Mouse (Mus musculus): Measurements from ENCODE around the gene Fam213b. TPM values are rescaled to one million over a fixed set of nuclear protein-coding genes. Genes with fewer than 3 reads are reported as not detected.

The Fam213b gene
- polyA plus RNA-seq, 2 experiments, result 5.8 to 9.3 TPM

GRCm38 (mm10) chr4:154852696-154853095 lies 46.2 kb downstream of the Fam213b start:
- H3K4me3 ChIP-seq (ENCODE audit: insufficient read depth in 1 of 2, low read depth in 2 of 2, low read length in 2 of 2), result no peak overlapping the region
- peaks cover 29% of the 10 kb centered on the region for H3K27me3 ChIP-seq (ENCODE audit: control insufficient read depth, insufficient read depth, low read length)
- H3K4me1 ChIP-seq (replicated peaks; ENCODE audit: control insufficient read depth in 2 of 2, insufficient read depth in 2 of 2, low read length in 1 of 2), result no peaks in the 10 kb centered on the region
- ATAC-seq (ENCODE audit: insufficient read depth) (no peak), DNase-seq (ENCODE audit: low read depth in 3 of 3, low spot score in 3 of 3) (no peak)
- no peaks in the 10 kb centered on the region for H3K9me3 ChIP-seq (ENCODE audit: control insufficient read depth, low read length)
- no peak overlapping the region for H3K9ac ChIP-seq (replicated peaks)
- no peak overlapping the region for H3K4me2 ChIP-seq (ENCODE audit: low read depth)
- no peak for TF ChIP-seq CTCF (IDR thresholded peaks at IDR 0.05; ENCODE audit: low read depth)
- no peak for TF ChIP-seq EP300 (IDR thresholded peaks at IDR 0.05; ENCODE audit: low read depth)
- WGBS (ENCODE audit: insufficient replicate concordance), result 79% methylated on average over 1 of the region's 1 CpGs
- no peaks in the 10 kb centered on the region for H3K36me3 ChIP-seq (replicated peaks; ENCODE audit: control insufficient read depth, insufficient read depth, low read depth)
- H3K27ac ChIP-seq, result no peak overlapping the region

Other genes starting within 250 kb of the Fam213b start
- gene Actrt2, start 231.3 kb downstream of the Fam213b start, polyA plus RNA-seq (2012; rRNA removed), result not detected in 2 replicates
- gene Actrt2, start 231.3 kb downstream of the Fam213b start, polyA plus RNA-seq (2014; fragmentation: Nextera tagmentation; extraction: Ambion mirVana), result not detected in 2 replicates
- gene Ttc34, start 61.7 kb downstream of the Fam213b start, polyA plus RNA-seq (2012; rRNA removed), result not detected in 2 replicates
- gene Ttc34, start 61.7 kb downstream of the Fam213b start, polyA plus RNA-seq (2014; fragmentation: Nextera tagmentation; extraction: Ambion mirVana), result 0.08 TPM in 1 of 2 replicates, not detected in the other
- 2.1 and 2.4 TPM in 2 replicates for gene Mmel1, start 29.6 kb downstream of the Fam213b start, polyA plus RNA-seq (2012; rRNA removed)
- 2.7 and 2.9 TPM in 2 replicates for gene Mmel1, start 29.6 kb downstream of the Fam213b start, polyA plus RNA-seq (2014; fragmentation: Nextera tagmentation; extraction: Ambion mirVana)
- 122 and 308 TPM in 2 replicates for gene Tnfrsf14, start 29.4 kb upstream of the Fam213b start, polyA plus RNA-seq (2012; rRNA removed)
- 37.0 and 38.7 TPM in 2 replicates for gene Tnfrsf14, start 29.4 kb upstream of the Fam213b start, polyA plus RNA-seq (2014; fragmentation: Nextera tagmentation; extraction: Ambion mirVana)
- gene Hes5, start 61.8 kb upstream of the Fam213b start, polyA plus RNA-seq (2012; rRNA removed), result 0.04 and 0.16 TPM in 2 replicates
- not detected in 2 replicates for gene Hes5, start 61.8 kb upstream of the Fam213b start, polyA plus RNA-seq (2014; fragmentation: Nextera tagmentation; extraction: Ambion mirVana)
- 27.9 and 32.5 TPM in 2 replicates for gene Pank4, start 65.0 kb upstream of the Fam213b start, polyA plus RNA-seq (2012; rRNA removed)
- gene Pank4, start 65.0 kb upstream of the Fam213b start, polyA plus RNA-seq (2014; fragmentation: Nextera tagmentation; extraction: Ambion mirVana), result 19.5 and 21.6 TPM in 2 replicates
- 0.09 and 0.12 TPM in 2 replicates for gene Plch2, start 157.6 kb upstream of the Fam213b start, polyA plus RNA-seq (2012; rRNA removed)
- gene Plch2, start 157.6 kb upstream of the Fam213b start, polyA plus RNA-seq (2014; fragmentation: Nextera tagmentation; extraction: Ambion mirVana), result 0.04 TPM in 1 of 2 replicates, not detected in the other
- 6.8 and 7.1 TPM in 2 replicates for gene Pex10, start 167.9 kb upstream of the Fam213b start, polyA plus RNA-seq (2012; rRNA removed)
- gene Pex10, start 167.9 kb upstream of the Fam213b start, polyA plus RNA-seq (2014; fragmentation: Nextera tagmentation; extraction: Ambion mirVana), result 1.7 and 2.6 TPM in 2 replicates
- gene Rer1, start 187.2 kb upstream of the Fam213b start, polyA plus RNA-seq (2012; rRNA removed), result 39.6 and 50.8 TPM in 2 replicates
- 95.1 and 97.7 TPM in 2 replicates for gene Rer1, start 187.2 kb upstream of the Fam213b start, polyA plus RNA-seq (2014; fragmentation: Nextera tagmentation; extraction: Ambion mirVana)
- gene Morn1, start 187.4 kb upstream of the Fam213b start, polyA plus RNA-seq (2012; rRNA removed), result 1.0 and 1.1 TPM in 2 replicates
- 0.85 and 1.2 TPM in 2 replicates for gene Morn1, start 187.4 kb upstream of the Fam213b start, polyA plus RNA-seq (2014; fragmentation: Nextera tagmentation; extraction: Ambion mirVana)

All from liver, embryonic 14.5 days (tissue).